Mouse (Mus musculus): Measurements from ENCODE around the gene Tmem189. TPM values are rescaled to one million over a fixed set of nuclear protein-coding genes. Genes with fewer than 3 reads are reported as not detected.

Tmem189 gene
- total and polyA plus RNA-seq, 3 experiments, result 21.7 to 46.5 TPM; not detected in 1

- Histone ChIP-seq H3K4me3 (ENCODE audit: control insufficient read depth in 1 of 2, insufficient read depth in 1 of 2, low read depth in 2 of 2, low read length in 2 of 2) (no peak overlapping the region), H3K9me3 (replicated peaks; ENCODE audit: insufficient read depth, low read length) (no peaks in the 10 kb centered on the region), H3K9ac (ENCODE audit: control insufficient read depth, low read depth, low read length, poor library complexity, severe bottlenecking) (no peak overlapping the region), H3K36me3 (ENCODE audit: control insufficient read depth in 1 of 2, insufficient read depth in 2 of 2, low read length in 2 of 2) (no peaks in the 10 kb centered on the region), H3K4me1 (ENCODE audit: control insufficient read depth in 1 of 2, insufficient read depth in 2 of 2, low read length in 2 of 2) (peaks cover 0 to 7% of the 10 kb centered on the region in 2 experiments; a peak in 1 of 4 replicates), H3K79me2 (ENCODE audit: control insufficient read depth, insufficient read depth, low read length, poor library complexity) (no peaks in the 10 kb centered on the region), H3K27ac (ENCODE audit: control insufficient read depth, low read depth, low read length) (no peak overlapping the region), H3K27me3 (ENCODE audit: control insufficient read depth in 1 of 2, insufficient read depth in 2 of 2, low read length in 2 of 2) (no peaks in the 10 kb centered on the region; a peak in 2 of 4 replicates)
- TF ChIP-seq ZNF384 (IDR thresholded peaks at IDR 0.05; ENCODE audit: low read depth, low read length) (no peak), CTCF (IDR thresholded peaks at IDR 0.05 in 2 of 3, conservative IDR thresholded peaks at IDR 0.05 in 1 of 3; ENCODE audit: control insufficient read depth in 1 of 3, insufficient read depth in 1 of 3, low read depth in 2 of 3, low read length in 3 of 3, poor library complexity in 1 of 3, severe bottlenecking in 1 of 3) (peak; percentile 48 to 73 (median 48)), RAD21 (IDR thresholded peaks at IDR 0.05; ENCODE audit: low read depth, low read length) (no peak)
- no peak for DNase-seq (ENCODE audit: low read depth, low spot score)
Measured at GRCm38 (mm10) chr2:167712872-167713821, 23.5 kb upstream of the Tmem189 start.

- Histone ChIP-seq H3K9ac (ENCODE audit: control insufficient read depth, low read depth, low read length, poor library complexity, severe bottlenecking) (no peak overlapping the region), H3K4me1 (ENCODE audit: control insufficient read depth in 1 of 2, insufficient read depth in 2 of 2, low read length in 2 of 2) (no peaks in the 10 kb centered on the region), H3K79me2 (ENCODE audit: control insufficient read depth, insufficient read depth, low read length, poor library complexity) (no peaks in the 10 kb centered on the region), H3K36me3 (ENCODE audit: control insufficient read depth in 1 of 2, insufficient read depth in 2 of 2, low read length in 2 of 2) (no peaks in the 10 kb centered on the region), H3K27me3 (ENCODE audit: control insufficient read depth in 1 of 2, insufficient read depth in 2 of 2, low read length in 2 of 2) (no peaks in the 10 kb centered on the region; a peak in 3 of 4 replicates), H3K27ac (ENCODE audit: control insufficient read depth, low read depth, low read length) (no peak overlapping the region), H3K9me3 (replicated peaks; ENCODE audit: insufficient read depth, low read length) (no peaks in the 10 kb centered on the region), H3K4me3 (ENCODE audit: control insufficient read depth in 1 of 2, insufficient read depth in 1 of 2, low read depth in 2 of 2, low read length in 2 of 2) (no peak overlapping the region)
- TF ChIP-seq SMC3 (IDR thresholded peaks at IDR 0.05; ENCODE audit: low read depth, low read length), result no peak
- no peak for TF ChIP-seq BHLHE40 (IDR thresholded peaks at IDR 0.05; ENCODE audit: borderline replicate concordance, low read depth, low read length)
- TF ChIP-seq JUND (IDR thresholded peaks at IDR 0.05; ENCODE audit: low read depth, low read length), result no peak
- no peak for TF ChIP-seq ZNF384 (IDR thresholded peaks at IDR 0.05; ENCODE audit: low read depth, low read length)
- TF ChIP-seq MAZ (IDR thresholded peaks at IDR 0.05; ENCODE audit: low read depth, low read length), result no peak
- TF ChIP-seq TCF12 (IDR thresholded peaks at IDR 0.05; ENCODE audit: low read depth, low read length), result no peak
- no peak for TF ChIP-seq POLR2AphosphoS2 (IDR thresholded peaks at IDR 0.05; ENCODE audit: low read length)
- no peak for TF ChIP-seq GABPA (IDR thresholded peaks at IDR 0.05; ENCODE audit: low read depth, low read length)
- TF ChIP-seq TAL1 (IDR thresholded peaks at IDR 0.05; ENCODE audit: low read length), result no peak
- TF ChIP-seq MAX (IDR thresholded peaks at IDR 0.05; ENCODE audit: low read length), result no peak
- no peak for TF ChIP-seq ZC3H11A (IDR thresholded peaks at IDR 0.05; ENCODE audit: low read depth, low read length)
- TF ChIP-seq ELF1 (IDR thresholded peaks at IDR 0.05; ENCODE audit: low read depth, low read length), result no peak
- no peak for TF ChIP-seq POLR2AphosphoS5 (IDR thresholded peaks at IDR 0.05; ENCODE audit: borderline replicate concordance, low read depth, low read length)
- TF ChIP-seq USF2 (IDR thresholded peaks at IDR 0.05; ENCODE audit: borderline replicate concordance in 1 of 2, insufficient read depth in 1 of 2, low read depth in 1 of 2, low read length in 2 of 2), result no peak
- TF ChIP-seq CHD1 (IDR thresholded peaks at IDR 0.05; ENCODE audit: low read depth, low read length), result no peak
- no peak for DNase-seq (ENCODE audit: low read depth, low spot score)
Measured at GRCm38 (mm10) chr2:167710574-167710973, 21.0 kb upstream of the Tmem189 start.

Measured in MEL (cell line).